Mouse (Mus musculus): ENCODE data around the gene Hoxa3.

Gene Hoxa3

GRCm38 (mm10) chr6:52219234-52219942 is 6.3 kb upstream of the Hoxa3 start:
- no peak for DNase-seq (ENCODE audit: low spot score in 2 of 2)

- DNase-seq (ENCODE audit: low spot score in 2 of 2) = no peak
Observed at GRCm38 (mm10) chr6:52218643-52219215, 5.6 kb upstream of the Hoxa3 start.

- no peak for DNase-seq (ENCODE audit: low spot score in 2 of 2)
Observed at GRCm38 (mm10) chr6:52217895-52218642, 4.9 kb upstream of the Hoxa3 start.

GRCm38 (mm10) chr6:52217459-52217768 is 4.3 kb upstream of the Hoxa3 start:
- no peak for DNase-seq (ENCODE audit: low spot score in 2 of 2)

GRCm38 (mm10) chr6:52216691-52217458 is 3.7 kb upstream of the Hoxa3 start:
- DNase-seq (ENCODE audit: low spot score in 2 of 2) = no peak

- DNase-seq (ENCODE audit: low spot score in 2 of 2) = no peak
Observed at GRCm38 (mm10) chr6:52215771-52216535, 2.8 kb upstream of the Hoxa3 start.

GRCm38 (mm10) chr6:52215070-52215469 is 1.9 kb upstream of the Hoxa3 start:
- no peak for DNase-seq (ENCODE audit: low spot score in 2 of 2)

GRCm38 (mm10) chr6:52214271-52214670 is 1.1 kb upstream of the Hoxa3 start:
- no peak for DNase-seq (ENCODE audit: low spot score in 2 of 2)

- DNase-seq (ENCODE audit: low spot score in 2 of 2) = no peak
Observed at GRCm38 (mm10) chr6:52212556-52213118, 499 bp downstream of the Hoxa3 start.

- no peak for DNase-seq (ENCODE audit: low spot score in 2 of 2)
Observed at GRCm38 (mm10) chr6:52211961-52212360, 1.2 kb downstream of the Hoxa3 start.

GRCm38 (mm10) chr6:52211170-52211935 is 1.8 kb downstream of the Hoxa3 start:
- DNase-seq (ENCODE audit: low spot score in 2 of 2) = peak in 1 of 2 experiments; percentile 29

- DNase-seq (ENCODE audit: low spot score in 2 of 2) = no peak
Observed at GRCm38 (mm10) chr6:52209685-52210046, 3.5 kb downstream of the Hoxa3 start.

GRCm38 (mm10) chr6:52208868-52209684 is 4.1 kb downstream of the Hoxa3 start:
- no peak for DNase-seq (ENCODE audit: low spot score in 2 of 2)

GRCm38 (mm10) chr6:52208072-52208867 is 4.9 kb downstream of the Hoxa3 start, which contains the start of gene Hoxa6:
Gene Hoxa6, minus strand, starts transcription at chr6:52208722.
- no peak for DNase-seq (ENCODE audit: low spot score in 2 of 2)

- no peak for DNase-seq (ENCODE audit: low spot score in 2 of 2)
Observed at GRCm38 (mm10) chr6:52207684-52207976, 5.5 kb downstream of the Hoxa3 start.

GRCm38 (mm10) chr6:52206882-52207683 is 6.1 kb downstream of the Hoxa3 start:
- no peak for DNase-seq (ENCODE audit: low spot score in 2 of 2)

- no peak for DNase-seq (ENCODE audit: low spot score in 2 of 2)
Observed at GRCm38 (mm10) chr6:52205638-52206621, 7.2 kb downstream of the Hoxa3 start.
